Mouse (Mus musculus) Muller cell, postnatal 12 days (primary cell): ENCODE results near the gene Ccr10.
"Not testable (repeated sequence)": the region's sequence is repeated elsewhere in the genome, so short reads cannot be mapped to it uniquely, and the experiment has no call there.

Experiments
- DNase-seq: peaks from one replicate; pipeline ENCODE4 v3.0.0-alpha.2; 2015; ENCODE audit errors: inconsistent ontology term

Ccr10 gene

GRCm38 (mm10) chr11:101125008-101125407 lies 50.2 kb downstream of the Ccr10 start:
- not testable (repeated sequence) for DNase-seq

- not testable (repeated sequence) for DNase-seq
Measured at GRCm38 (mm10) chr11:101124494-101124893, 50.7 kb downstream of the Ccr10 start.
